Mouse (Mus musculus) intestine, embryonic 15.5 days (tissue): Measurements from ENCODE around the gene Thy1. TPM values are rescaled to one million over a fixed set of nuclear protein-coding genes. Genes with fewer than 3 reads are reported as not detected.

Source experiments
- ATAC-seq: fragments of 200-750 bp; cut with Nextera tagmentation; 2 replicates; pipeline ENCODE4 v1.8.0; 2017; ENCODE audit warnings: moderate TSS enrichment, moderate library complexity
- H3K27ac ChIP-seq: fragments of 300-500 bp; sonication (generic); 2 replicates; pipeline ENCODE4 v1.5.1; 2015; ENCODE audit warnings: mild to moderate bottlenecking, inconsistent platforms
- H3K27me3 ChIP-seq: fragments of 300-500 bp; sonication (generic); replicated peaks from 2 replicates; pipeline ENCODE4 v1.6.1; 2015; ENCODE audit warnings: inconsistent platforms
- H3K36me3 ChIP-seq: fragments of 300-500 bp; sonication (generic); 2 replicates; pipeline ENCODE4 v1.6.1; 2015; ENCODE audit warnings: inconsistent platforms
- H3K4me1 ChIP-seq: fragments of 300-500 bp; sonication (generic); replicated peaks from 2 replicates; pipeline ENCODE4 v1.6.1; 2015; ENCODE audit warnings: inconsistent platforms
- H3K4me2 ChIP-seq: fragments of 300-500 bp; sonication (generic); replicated peaks from 2 replicates; pipeline ENCODE4 v1.6.1; 2015; ENCODE audit warnings: mild to moderate bottlenecking, inconsistent platforms
- H3K4me3 ChIP-seq: fragments of 300-500 bp; sonication (generic); replicated peaks from 2 replicates; pipeline ENCODE4 v1.5.1; 2015; ENCODE audit warnings: inconsistent platforms
- H3K9ac ChIP-seq: fragments of 300-500 bp; sonication (generic); 2 replicates; pipeline ENCODE4 v1.6.1; 2015; ENCODE audit warnings: inconsistent platforms
- H3K9me3 ChIP-seq: fragments of 300-500 bp; sonication (generic); 2 replicates; pipeline ENCODE4 v1.6.1; 2016; ENCODE audit warnings: inconsistent platforms
- WGBS: fragments of 180-500 bp; shearing (Covaris S2); methylation state at CpG from one replicate; pipeline ENCODE4 v1.1.7; 2015; 5-methylcytosine and 5-hydroxymethylcytosine counted together
- polyA plus RNA-seq: library from polyadenylated mRNA; unstranded; fragments of >200 nt; fragmentation: Nextera tagmentation; extraction: Ambion mirVana; gene quantifications from 2 replicates; pipeline ENCODE4 v1.2.1, GENCODE M21; 2015

Thy1 gene
- polyA plus RNA-seq, 1 experiment from 2014 or later: 2.1 TPM

DNA sequence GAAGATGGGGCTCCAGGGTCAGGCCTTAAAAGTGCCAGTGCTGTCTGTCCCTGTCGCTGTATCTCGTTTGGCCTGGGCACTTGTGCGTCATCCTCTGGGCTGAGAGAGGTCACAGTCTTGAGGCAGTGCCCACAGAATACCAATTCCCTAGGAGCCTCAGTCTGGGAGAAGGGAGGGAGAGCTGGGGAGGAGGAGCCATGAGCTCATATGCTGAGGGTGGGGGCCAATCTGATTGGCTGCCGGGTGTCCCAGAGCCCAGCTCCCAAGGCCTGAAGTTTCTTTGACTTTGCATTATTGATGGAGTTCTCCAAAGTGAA lies 29.4 kb downstream of the Thy1 start:
- Histone ChIP-seq H3K4me2 (no peak overlapping the region), H3K9ac (peak overlapping the region; percentile 13; the same call in 1 of the 2 replicates), H3K4me3 (no peak overlapping the region), H3K9me3 (no peaks in the 10 kb centered on the region), H3K4me1 (peaks cover 20% of the 10 kb centered on the region), H3K36me3 (no peaks in the 10 kb centered on the region), H3K27me3 (no peaks in the 10 kb centered on the region), H3K27ac (no peak overlapping the region)
- ATAC-seq: no peak
- 52% methylated on average over 4 of the region's 4 CpGs for WGBS

GRCm38 (mm10) chr9:44073115-44073514 lies 29.9 kb downstream of the Thy1 start:
- no peak overlapping the region for H3K27ac ChIP-seq
- peaks cover 20% of the 10 kb centered on the region for H3K4me1 ChIP-seq
- no peak overlapping the region for H3K9ac ChIP-seq
- H3K9me3 ChIP-seq: no peaks in the 10 kb centered on the region
- H3K4me2 ChIP-seq: no peak overlapping the region
- no peaks in the 10 kb centered on the region for H3K27me3 ChIP-seq
- ATAC-seq: no peak
- H3K36me3 ChIP-seq: no peaks in the 10 kb centered on the region
- 72% methylated on average over 5 of the region's 5 CpGs for WGBS
- H3K4me3 ChIP-seq: no peak overlapping the region

DNA sequence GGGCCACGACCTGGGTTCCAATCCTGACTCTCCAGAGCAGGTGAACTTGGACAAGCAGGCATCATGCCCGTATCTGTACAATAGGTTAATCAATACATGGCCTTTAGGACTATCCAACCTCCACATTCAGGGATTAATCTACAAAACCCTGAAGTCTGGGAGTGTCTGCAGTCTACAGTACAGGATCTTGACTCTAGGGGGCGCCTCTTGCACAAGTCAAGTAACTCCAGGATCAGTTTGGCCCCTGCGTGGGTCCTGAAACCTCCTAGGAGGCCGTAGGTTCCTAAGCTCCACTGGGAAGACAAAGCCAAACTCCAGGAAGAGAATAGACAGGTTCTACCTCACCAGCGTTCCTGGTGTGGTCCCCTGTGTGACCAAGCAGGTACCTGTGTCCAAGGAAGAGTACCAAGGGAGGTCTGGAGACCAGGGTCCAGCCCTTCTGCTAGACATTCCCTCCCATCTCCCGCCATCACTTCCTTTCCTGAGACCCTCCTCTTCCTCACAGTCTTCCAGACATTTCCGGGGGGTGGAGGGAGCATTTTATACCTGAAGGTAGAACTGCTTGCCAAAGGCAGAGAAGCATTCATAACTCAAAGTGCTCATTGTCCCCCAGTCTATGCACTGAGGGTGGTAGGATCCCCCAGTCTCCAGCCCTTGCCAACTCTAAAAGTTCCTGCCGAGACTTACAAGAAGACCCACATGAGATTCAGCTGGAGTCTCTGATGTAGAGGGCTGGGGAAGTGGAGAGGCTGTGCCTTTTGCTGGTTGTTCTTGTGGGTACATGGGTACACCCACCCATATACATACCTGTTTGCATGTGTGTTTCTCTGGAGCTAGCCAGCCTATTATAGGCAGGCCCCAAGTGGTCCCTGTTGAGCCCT lies 31.5 kb downstream of the Thy1 start:
- Histone ChIP-seq H3K4me2 (no peak overlapping the region), H3K9ac (no peak overlapping the region), H3K9me3 (no peaks in the 10 kb centered on the region), H3K27ac (no peak overlapping the region), H3K36me3 (no peaks in the 10 kb centered on the region), H3K27me3 (no peaks in the 10 kb centered on the region), H3K4me1 (peaks cover 33% of the 10 kb centered on the region), H3K4me3 (no peak overlapping the region)
- no peak for ATAC-seq
- WGBS: 61% methylated on average over 9 of the region's 9 CpGs

GRCm38 (mm10) chr9:44075276-44075995 lies 32.3 kb downstream of the Thy1 start:
- WGBS: 79% methylated on average over 24 of the region's 24 CpGs
- H3K27ac ChIP-seq: no peak overlapping the region
- no peaks in the 10 kb centered on the region for H3K27me3 ChIP-seq
- no peak for ATAC-seq
- peaks cover 38% of the 10 kb centered on the region for H3K4me1 ChIP-seq
- H3K9me3 ChIP-seq: no peaks in the 10 kb centered on the region
- no peaks in the 10 kb centered on the region for H3K36me3 ChIP-seq
- no peak overlapping the region for H3K4me2 ChIP-seq
- no peak overlapping the region for H3K4me3 ChIP-seq
- no peak overlapping the region for H3K9ac ChIP-seq

DNA sequence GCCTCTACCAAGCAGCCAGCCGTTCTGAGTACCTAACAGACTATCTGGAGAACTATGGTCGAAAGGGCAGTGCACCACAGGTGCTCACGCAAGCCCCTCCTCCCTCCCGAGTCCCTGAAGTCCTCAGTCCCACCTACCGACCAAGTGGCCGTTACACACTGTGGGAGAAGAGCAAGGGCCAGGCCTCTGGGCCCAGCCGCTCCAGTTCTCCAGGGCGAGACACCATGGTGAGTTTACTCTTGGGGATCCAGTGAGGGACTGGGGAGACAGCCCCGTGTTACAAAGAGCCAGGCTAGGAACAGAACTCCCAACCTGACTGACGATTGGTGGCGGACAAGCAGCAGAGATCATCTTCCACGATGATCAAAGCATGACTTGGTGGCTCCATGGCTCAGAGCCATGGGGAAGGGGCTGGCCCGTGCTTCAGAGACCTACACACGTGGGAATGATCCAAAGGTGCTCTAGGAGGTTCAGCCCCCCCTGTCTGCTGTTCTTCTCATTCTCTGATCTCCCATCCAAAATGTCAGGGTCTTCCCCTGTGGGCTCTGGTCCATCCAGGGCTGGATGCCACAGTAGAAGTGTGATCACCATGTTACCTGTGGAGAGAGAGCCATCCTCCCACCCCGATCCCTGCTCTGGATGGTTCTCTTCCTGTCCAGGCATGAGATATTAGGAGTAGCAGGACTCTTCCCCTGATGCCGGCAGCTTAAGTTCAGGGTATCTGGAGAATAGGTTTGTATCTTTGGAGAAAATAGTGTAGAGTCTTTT lies 33.0 kb downstream of the Thy1 start:
- Histone ChIP-seq H3K36me3 (no peaks in the 10 kb centered on the region), H3K4me1 (peaks cover 30% of the 10 kb centered on the region), H3K9ac (no peak overlapping the region), H3K27me3 (no peaks in the 10 kb centered on the region), H3K9me3 (no peaks in the 10 kb centered on the region), H3K4me3 (no peak overlapping the region), H3K4me2 (no peak overlapping the region), H3K27ac (no peak overlapping the region)
- no peak for ATAC-seq
- WGBS: 71% methylated on average over 16 of the region's 16 CpGs

- H3K36me3 ChIP-seq: no peaks in the 10 kb centered on the region
- H3K4me2 ChIP-seq: no peak overlapping the region
- no peaks in the 10 kb centered on the region for H3K27me3 ChIP-seq
- H3K4me1 ChIP-seq: peaks cover 27% of the 10 kb centered on the region
- no peaks in the 10 kb centered on the region for H3K9me3 ChIP-seq
- 24% methylated on average over 5 of the region's 5 CpGs for whole genome bisulfite sequencing
- ATAC-seq: no peak
- no peak overlapping the region for H3K27ac ChIP-seq
- H3K4me3 ChIP-seq: no peak overlapping the region
- no peak overlapping the region for H3K9ac ChIP-seq
Measured at GRCm38 (mm10) chr9:44076764-44077120, 33.6 kb downstream of the Thy1 start.

GRCm38 (mm10) chr9:44077266-44077910 lies 34.2 kb downstream of the Thy1 start:
- H3K9ac ChIP-seq: no peak overlapping the region
- ATAC-seq: no peak
- no peak overlapping the region for H3K4me2 ChIP-seq
- no peak overlapping the region for H3K27ac ChIP-seq
- no peaks in the 10 kb centered on the region for H3K9me3 ChIP-seq
- H3K27me3 ChIP-seq: no peaks in the 10 kb centered on the region
- no peak overlapping the region for H3K4me3 ChIP-seq
- no peaks in the 10 kb centered on the region for H3K36me3 ChIP-seq
- H3K4me1 ChIP-seq: peaks cover 21% of the 10 kb centered on the region
- 82% methylated on average over 11 of the region's 11 CpGs for WGBS

GRCm38 (mm10) chr9:44078136-44078797 lies 35.1 kb downstream of the Thy1 start:
- Histone ChIP-seq H3K9ac (no peak overlapping the region), H3K4me2 (no peak overlapping the region), H3K36me3 (no peaks in the 10 kb centered on the region), H3K4me1 (peaks cover 18% of the 10 kb centered on the region), H3K4me3 (no peak overlapping the region), H3K9me3 (no peaks in the 10 kb centered on the region), H3K27me3 (no peaks in the 10 kb centered on the region), H3K27ac (peak overlapping the region; percentile 36; the same call in 1 of the 2 replicates)
- no peak for ATAC-seq
- 77% methylated on average over 10 of the region's 10 CpGs for WGBS

DNA sequence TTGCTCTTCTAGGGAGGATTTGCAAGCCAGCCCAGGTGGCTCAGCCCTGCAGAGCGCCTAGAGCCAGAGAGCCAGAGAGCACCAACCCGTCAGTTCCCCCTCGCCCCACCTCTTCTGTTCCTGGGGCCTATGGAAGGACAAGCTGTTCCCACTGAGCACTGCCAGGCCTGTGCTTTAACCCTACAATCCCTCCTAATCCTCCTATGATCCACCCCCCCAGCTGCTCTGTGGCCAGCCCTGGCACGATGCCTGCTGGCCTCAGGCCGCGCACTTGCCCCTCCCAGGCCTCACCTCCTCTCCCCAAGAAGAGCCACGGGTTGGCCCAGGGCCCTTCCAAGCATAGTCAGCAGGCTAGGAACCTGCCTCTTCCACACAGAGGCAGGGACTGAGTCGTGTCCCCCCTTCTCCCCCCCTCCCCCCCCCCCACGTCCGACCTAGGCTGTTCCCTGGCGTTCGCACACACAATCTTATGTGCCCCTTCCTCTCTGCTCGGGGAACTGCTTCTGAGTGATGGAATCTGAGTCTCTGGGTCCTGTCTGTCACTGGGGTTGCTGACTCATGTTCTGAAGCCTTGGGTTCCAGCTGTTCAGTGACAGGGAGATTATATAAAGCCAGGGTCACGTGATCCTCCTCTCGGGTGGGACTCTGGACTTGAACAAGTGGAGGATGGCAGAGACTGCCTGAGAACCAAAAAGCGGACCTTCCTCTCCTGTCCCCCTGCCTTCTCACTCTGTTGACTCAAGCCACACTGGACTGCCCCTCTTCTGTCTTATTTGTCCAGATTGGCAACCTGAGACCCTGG lies 36.0 kb downstream of the Thy1 start:
- Histone ChIP-seq H3K36me3 (no peaks in the 10 kb centered on the region), H3K27ac (peak overlapping the region; percentile 36; the same call in 1 of the 2 replicates), H3K27me3 (no peaks in the 10 kb centered on the region), H3K9ac (no peak overlapping the region), H3K4me1 (peaks cover 26% of the 10 kb centered on the region), H3K4me2 (no peak overlapping the region), H3K4me3 (no peak overlapping the region), H3K9me3 (no peaks in the 10 kb centered on the region)
- ATAC-seq: peak; percentile 66
- WGBS: 37% methylated on average over 15 of the region's 16 CpGs

- H3K9ac ChIP-seq: no peak overlapping the region
- no peak overlapping the region for H3K4me2 ChIP-seq
- no peak overlapping the region for H3K4me3 ChIP-seq
- ATAC-seq: no peak
- no peaks in the 10 kb centered on the region for H3K9me3 ChIP-seq
- H3K4me1 ChIP-seq: peaks cover 32% of the 10 kb centered on the region
- 67% methylated on average over 10 of the region's 10 CpGs for WGBS
- no peak overlapping the region for H3K27ac ChIP-seq
- no peaks in the 10 kb centered on the region for H3K27me3 ChIP-seq
- no peaks in the 10 kb centered on the region for H3K36me3 ChIP-seq
Measured at GRCm38 (mm10) chr9:44079997-44080780, 37.0 kb downstream of the Thy1 start.
